Mouse (Mus musculus): ENCODE results near the gene Adamts12. TPM values are rescaled to one million over a fixed set of nuclear protein-coding genes. Genes with fewer than 3 reads are reported as not detected.

The Adamts12 gene
- polyA plus RNA-seq, 1 experiment, result 0.80 TPM

DNA sequence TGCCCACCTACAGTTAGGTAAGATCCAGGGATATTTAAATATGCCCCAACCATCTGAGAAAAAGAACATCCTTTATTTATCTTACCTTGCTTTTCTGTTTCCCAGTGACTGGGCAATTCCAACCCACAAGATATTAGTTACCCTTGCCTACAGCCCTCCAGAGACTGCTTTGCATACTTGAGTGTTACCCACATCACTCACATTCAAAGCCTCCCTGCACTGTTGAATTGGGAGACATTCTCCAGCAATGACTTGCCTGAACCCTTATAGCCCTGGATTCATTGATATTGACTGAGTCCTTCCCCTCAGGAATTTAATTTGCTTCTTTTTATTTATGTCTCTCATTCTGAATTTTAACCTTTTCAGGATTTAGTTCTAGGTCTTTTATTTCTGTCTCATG is 53.8 kb downstream of the Adamts12 start:
- no peak overlapping the region for H3K27ac ChIP-seq (ENCODE audit: insufficient read depth, low read depth, low read length)
- no peak for DNase-seq
- no peaks in the 10 kb centered on the region for H3K27me3 ChIP-seq (replicated peaks; ENCODE audit: control insufficient read depth, insufficient read depth, low read length)
- TF ChIP-seq CTCF (conservative IDR thresholded peaks at IDR 0.05; ENCODE audit: insufficient read depth, insufficient read length, low read depth, low read length) (no peak), POLR2A (IDR thresholded peaks at IDR 0.05; ENCODE audit: low read depth, low read length) (no peak)
- no peaks in the 10 kb centered on the region for H3K4me1 ChIP-seq (ENCODE audit: control insufficient read depth, insufficient read depth, low read length)
- no peak overlapping the region for H3K4me3 ChIP-seq (ENCODE audit: insufficient read depth, low read depth, low read length)
- no peaks in the 10 kb centered on the region for H3K36me3 ChIP-seq (ENCODE audit: control insufficient read depth, insufficient read depth, low read length)

DNA sequence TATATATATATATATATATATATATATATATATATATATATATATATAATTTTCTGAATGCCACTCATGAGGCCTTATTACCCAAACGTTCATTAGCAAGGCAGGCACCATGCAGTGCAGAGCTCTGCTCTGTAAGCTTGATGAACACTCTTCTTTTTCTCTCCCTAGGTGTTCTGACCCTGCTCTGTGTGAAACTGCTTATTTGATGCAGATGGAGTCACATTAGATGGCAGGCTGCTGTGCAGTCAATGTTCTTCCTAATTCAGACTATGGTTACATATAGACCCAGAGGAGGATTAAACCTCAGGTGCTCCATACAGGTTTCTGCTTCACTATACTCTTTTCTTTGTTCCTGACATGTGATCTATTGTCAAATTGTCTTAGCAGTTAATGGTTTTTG is 57.1 kb downstream of the Adamts12 start:
- Histone ChIP-seq H3K27ac (ENCODE audit: insufficient read depth, low read depth, low read length) (no peak overlapping the region), H3K27me3 (replicated peaks; ENCODE audit: control insufficient read depth, insufficient read depth, low read length) (no peaks in the 10 kb centered on the region), H3K36me3 (ENCODE audit: control insufficient read depth, insufficient read depth, low read length) (no peaks in the 10 kb centered on the region), H3K4me3 (ENCODE audit: insufficient read depth, low read depth, low read length) (no peak overlapping the region), H3K4me1 (ENCODE audit: control insufficient read depth, insufficient read depth, low read length) (no peaks in the 10 kb centered on the region)
- WGBS, result 59% methylated on average over 1 of the region's 1 CpGs
- TF ChIP-seq POLR2A (IDR thresholded peaks at IDR 0.05; ENCODE audit: low read depth, low read length), result no peak
- no peak for TF ChIP-seq CTCF (conservative IDR thresholded peaks at IDR 0.05; ENCODE audit: insufficient read depth, insufficient read length, low read depth, low read length)
- no peak for DNase-seq

DNA sequence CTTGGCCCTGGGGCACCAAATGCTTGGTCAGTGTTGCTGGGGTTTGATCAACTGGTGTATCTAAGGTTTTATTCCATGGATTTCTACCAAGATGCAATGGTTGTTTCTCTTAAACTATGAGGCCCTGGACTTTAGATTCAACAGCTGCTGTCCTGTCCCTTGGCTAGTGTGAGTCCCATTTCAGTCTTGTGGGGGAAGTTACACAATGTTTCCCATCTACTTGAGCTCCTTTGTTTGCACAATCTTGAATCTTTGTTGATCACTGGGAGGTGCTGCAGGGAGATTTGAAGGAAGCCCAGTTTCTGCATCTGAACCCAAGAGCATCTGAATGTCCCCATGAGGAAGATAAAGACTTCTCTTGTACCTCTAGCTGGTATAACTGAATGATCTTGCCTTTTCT is 60.8 kb downstream of the Adamts12 start:
- TF ChIP-seq POLR2A (IDR thresholded peaks at IDR 0.05; ENCODE audit: low read depth, low read length) (no peak), CTCF (conservative IDR thresholded peaks at IDR 0.05; ENCODE audit: insufficient read depth, insufficient read length, low read depth, low read length) (no peak)
- DNase-seq, result no peak
- Histone ChIP-seq H3K27ac (ENCODE audit: insufficient read depth, low read depth, low read length) (no peak overlapping the region), H3K27me3 (replicated peaks; ENCODE audit: control insufficient read depth, insufficient read depth, low read length) (no peaks in the 10 kb centered on the region), H3K4me1 (ENCODE audit: control insufficient read depth, insufficient read depth, low read length) (no peaks in the 10 kb centered on the region), H3K36me3 (ENCODE audit: control insufficient read depth, insufficient read depth, low read length) (no peaks in the 10 kb centered on the region), H3K4me3 (ENCODE audit: insufficient read depth, low read depth, low read length) (no peak overlapping the region)

DNA sequence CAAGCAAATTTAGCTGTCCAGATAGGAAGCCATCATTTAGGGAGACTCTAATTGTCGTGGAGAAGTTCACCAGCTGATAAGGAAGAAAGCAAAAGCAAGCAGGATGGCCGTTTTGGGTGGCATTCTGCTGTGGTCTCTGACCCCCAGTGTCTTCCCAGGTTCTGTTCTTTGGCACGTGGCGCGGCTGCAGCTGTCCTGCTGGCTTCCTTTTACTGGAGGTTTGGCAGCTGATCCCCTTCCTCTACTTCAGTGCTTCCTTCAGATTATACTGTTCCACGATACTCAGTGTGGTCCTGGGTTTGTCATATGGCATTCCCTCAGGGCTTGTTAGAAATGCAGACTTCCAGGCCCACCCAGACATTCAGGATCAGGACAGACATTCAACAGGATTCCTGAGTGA is 63.9 kb downstream of the Adamts12 start:
- no peak for DNase-seq
- Histone ChIP-seq H3K4me1 (ENCODE audit: control insufficient read depth, insufficient read depth, low read length) (no peaks in the 10 kb centered on the region), H3K27ac (ENCODE audit: insufficient read depth, low read depth, low read length) (no peak overlapping the region), H3K36me3 (ENCODE audit: control insufficient read depth, insufficient read depth, low read length) (no peaks in the 10 kb centered on the region), H3K27me3 (replicated peaks; ENCODE audit: control insufficient read depth, insufficient read depth, low read length) (no peaks in the 10 kb centered on the region), H3K4me3 (ENCODE audit: insufficient read depth, low read depth, low read length) (no peak overlapping the region)
- no peak for TF ChIP-seq CTCF (conservative IDR thresholded peaks at IDR 0.05; ENCODE audit: insufficient read depth, insufficient read length, low read depth, low read length)
- TF ChIP-seq POLR2A (IDR thresholded peaks at IDR 0.05; ENCODE audit: low read depth, low read length), result no peak
- WGBS, result 54% methylated on average over 6 of the region's 6 CpGs

DNA sequence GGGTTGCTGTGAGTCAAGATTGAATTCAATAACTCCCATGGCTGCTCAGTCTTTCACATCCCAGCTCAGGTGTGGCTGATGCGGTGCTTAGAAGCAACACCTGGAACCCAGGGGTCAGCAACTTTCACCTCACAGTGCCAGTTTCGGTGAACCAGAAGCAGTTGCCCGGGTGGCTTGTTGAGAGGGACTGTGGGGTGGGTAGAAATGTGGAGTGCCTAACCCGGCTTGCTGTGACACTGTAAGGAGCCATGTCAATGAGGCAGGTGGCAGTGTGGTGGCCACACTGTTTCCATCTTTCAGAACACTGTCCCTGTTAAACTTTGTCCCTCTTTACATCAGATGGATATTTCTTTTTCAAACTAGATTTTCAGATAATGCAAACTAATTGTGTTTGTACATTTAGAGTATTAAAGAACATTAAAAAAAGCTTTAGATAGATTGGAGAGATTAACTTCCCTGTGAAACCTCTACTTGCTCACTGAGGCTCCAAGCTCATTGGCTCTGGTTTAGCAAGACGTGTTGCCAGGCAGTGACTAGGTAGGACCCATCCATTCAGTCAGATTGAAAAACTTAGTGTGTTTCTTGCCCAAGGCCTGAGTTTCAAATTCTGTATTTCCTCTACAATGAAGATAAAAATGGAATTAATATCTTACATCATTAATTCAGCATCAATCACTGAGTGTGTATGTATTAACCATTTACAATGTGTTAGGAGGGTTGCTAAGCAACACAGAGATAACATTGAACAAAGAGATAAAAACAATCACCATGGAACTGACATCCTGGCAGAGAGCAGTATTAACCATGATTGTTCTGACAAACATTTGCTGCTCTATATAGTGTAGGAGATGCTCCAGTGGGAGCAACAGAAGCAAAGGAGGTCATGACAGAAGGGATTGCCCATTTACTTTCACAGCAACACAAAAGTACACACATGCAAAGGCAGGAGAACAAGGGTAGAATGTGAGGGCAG is 68.3 kb downstream of the Adamts12 start:
- no peak overlapping the region for H3K27ac ChIP-seq (ENCODE audit: insufficient read depth, low read depth, low read length)
- no peaks in the 10 kb centered on the region for H3K4me1 ChIP-seq (ENCODE audit: control insufficient read depth, insufficient read depth, low read length)
- no peaks in the 10 kb centered on the region for H3K36me3 ChIP-seq (ENCODE audit: control insufficient read depth, insufficient read depth, low read length)
- no peak for DNase-seq
- H3K27me3 ChIP-seq (replicated peaks; ENCODE audit: control insufficient read depth, insufficient read depth, low read length), result no peaks in the 10 kb centered on the region
- no peak for TF ChIP-seq CTCF (conservative IDR thresholded peaks at IDR 0.05; ENCODE audit: insufficient read depth, insufficient read length, low read depth, low read length)
- no peak for TF ChIP-seq POLR2A (IDR thresholded peaks at IDR 0.05; ENCODE audit: low read depth, low read length)
- WGBS, result 76% methylated on average over 5 of the region's 5 CpGs
- H3K4me3 ChIP-seq (ENCODE audit: insufficient read depth, low read depth, low read length), result no peak overlapping the region

DNA sequence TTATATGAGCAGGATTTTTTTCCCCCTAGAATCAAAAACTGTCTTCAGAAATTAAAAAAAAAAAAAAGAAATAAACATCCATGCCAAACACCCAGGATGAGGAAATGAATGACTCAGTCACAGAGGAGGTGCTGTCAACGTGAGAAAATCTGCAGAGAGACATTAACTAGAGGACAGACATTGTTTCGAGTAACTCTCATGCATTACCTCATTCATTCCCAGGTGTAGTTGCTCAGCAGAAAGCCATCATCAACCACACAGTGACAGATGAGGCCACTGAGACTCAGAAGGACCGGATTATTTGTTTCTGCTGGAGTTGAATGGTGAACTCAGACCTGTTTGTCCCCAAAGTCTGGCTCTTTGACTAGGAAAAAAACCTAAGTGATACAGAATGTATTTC is 81.0 kb downstream of the Adamts12 start:
- Histone ChIP-seq H3K4me1 (ENCODE audit: control insufficient read depth, insufficient read depth, low read length) (no peaks in the 10 kb centered on the region), H3K36me3 (ENCODE audit: control insufficient read depth, insufficient read depth, low read length) (no peaks in the 10 kb centered on the region), H3K4me3 (ENCODE audit: insufficient read depth, low read depth, low read length) (no peak overlapping the region), H3K27me3 (replicated peaks; ENCODE audit: control insufficient read depth, insufficient read depth, low read length) (no peaks in the 10 kb centered on the region), H3K27ac (ENCODE audit: insufficient read depth, low read depth, low read length) (no peak overlapping the region)
- TF ChIP-seq POLR2A (IDR thresholded peaks at IDR 0.05; ENCODE audit: low read depth, low read length) (no peak), CTCF (conservative IDR thresholded peaks at IDR 0.05; ENCODE audit: insufficient read depth, insufficient read length, low read depth, low read length) (no peak)
- WGBS, result 69% methylated on average over 3 of the region's 3 CpGs
- no peak for DNase-seq

DNA sequence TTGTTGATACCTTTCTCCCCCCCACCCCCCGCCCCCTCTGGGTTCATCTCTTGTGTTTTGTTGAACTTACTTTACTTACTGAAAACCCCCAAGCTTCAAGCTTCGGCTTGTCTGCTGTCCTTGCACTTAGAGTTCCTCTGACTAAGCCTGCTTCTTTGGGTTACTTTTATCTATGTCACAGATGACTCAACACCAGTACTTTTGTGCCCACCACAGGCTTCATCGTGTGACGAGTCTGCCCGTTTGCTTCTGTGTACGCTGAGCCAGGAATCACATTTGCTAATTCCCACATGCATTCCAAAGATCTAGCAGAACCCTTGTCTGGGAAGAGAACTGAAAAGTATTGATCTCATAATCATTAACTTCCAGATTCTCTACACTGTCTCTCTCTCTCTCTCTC is 94.8 kb downstream of the Adamts12 start:
- DNase-seq, result no peak
- no peak for TF ChIP-seq POLR2A (IDR thresholded peaks at IDR 0.05; ENCODE audit: low read depth, low read length)
- TF ChIP-seq CTCF (conservative IDR thresholded peaks at IDR 0.05; ENCODE audit: insufficient read depth, insufficient read length, low read depth, low read length), result no peak
- Histone ChIP-seq H3K36me3 (ENCODE audit: control insufficient read depth, insufficient read depth, low read length) (no peaks in the 10 kb centered on the region), H3K4me1 (ENCODE audit: control insufficient read depth, insufficient read depth, low read length) (no peaks in the 10 kb centered on the region), H3K4me3 (ENCODE audit: insufficient read depth, low read depth, low read length) (no peak overlapping the region), H3K27me3 (replicated peaks; ENCODE audit: control insufficient read depth, insufficient read depth, low read length) (no peaks in the 10 kb centered on the region), H3K27ac (ENCODE audit: insufficient read depth, low read depth, low read length) (no peak overlapping the region)
- WGBS, result 57% methylated on average over 6 of the region's 6 CpGs
